Mouse (Mus musculus): ENCODE data around the gene Gorab. TPM values are rescaled to one million over a fixed set of nuclear protein-coding genes. Genes with fewer than 3 reads are reported as not detected.

The Gorab gene
- 21.6 and 22.7 TPM in 2 replicates for polyA plus RNA-seq (2015; fragmentation: Nextera tagmentation; extraction: Ambion mirVana)

DNA sequence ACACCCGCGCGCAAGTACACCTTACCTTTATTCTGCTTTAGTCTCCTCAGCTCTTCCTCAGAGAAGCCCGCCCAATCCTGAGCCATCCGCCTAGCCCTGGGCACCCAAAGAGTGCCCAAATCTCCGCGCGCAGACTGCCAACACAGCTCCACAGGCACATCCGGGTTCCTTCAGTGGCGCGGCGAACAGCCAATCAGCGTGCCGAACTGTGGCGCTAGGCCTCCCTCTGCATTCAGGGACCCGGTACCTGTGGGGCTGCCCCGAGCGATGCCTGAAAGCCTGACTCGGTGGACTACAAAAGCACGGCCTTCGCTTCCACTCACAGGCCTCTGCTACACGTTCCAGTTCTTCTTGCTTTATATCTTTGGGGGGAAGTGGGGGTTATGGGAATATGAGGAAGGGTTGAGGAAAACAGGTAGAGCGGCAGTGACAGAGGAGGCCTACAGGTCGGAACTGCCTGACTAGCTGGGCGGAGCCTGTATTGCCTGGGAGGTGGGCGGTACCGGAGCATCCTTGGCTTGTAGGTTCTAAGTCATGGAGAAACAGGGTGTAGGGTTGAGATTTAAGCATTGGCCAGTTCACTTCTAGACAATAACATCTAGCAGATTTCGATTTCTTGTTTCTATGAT, at the start of gene Gorab:
Gene Gorab, minus strand, starts transcription at position 172 of the 629 bp plus-strand sequence.
- H3K9ac ChIP-seq = peak within 1 kb of the TSS; percentile 70
- no peaks in the 10 kb centered on the region for H3K36me3 ChIP-seq
- peak within 1 kb of the TSS; percentile 83 for H3K27ac ChIP-seq
- H3K4me2 ChIP-seq = peak within 1 kb of the TSS; percentile 72
- under 1% methylated on average over 28 of the region's 28 CpGs for WGBS
- peak within 1 kb of the TSS; percentile 83 for H3K4me3 ChIP-seq
- peaks cover 18% of the 10 kb centered on the region for H3K4me1 ChIP-seq
- H3K9me3 ChIP-seq = no peaks in the 10 kb centered on the region
- H3K27me3 ChIP-seq = no peaks in the 10 kb centered on the region
- ATAC-seq (ENCODE audit: borderline replicate concordance, extremely low read depth, low FRiP score, low TSS enrichment) = peak; percentile 100

DNA sequence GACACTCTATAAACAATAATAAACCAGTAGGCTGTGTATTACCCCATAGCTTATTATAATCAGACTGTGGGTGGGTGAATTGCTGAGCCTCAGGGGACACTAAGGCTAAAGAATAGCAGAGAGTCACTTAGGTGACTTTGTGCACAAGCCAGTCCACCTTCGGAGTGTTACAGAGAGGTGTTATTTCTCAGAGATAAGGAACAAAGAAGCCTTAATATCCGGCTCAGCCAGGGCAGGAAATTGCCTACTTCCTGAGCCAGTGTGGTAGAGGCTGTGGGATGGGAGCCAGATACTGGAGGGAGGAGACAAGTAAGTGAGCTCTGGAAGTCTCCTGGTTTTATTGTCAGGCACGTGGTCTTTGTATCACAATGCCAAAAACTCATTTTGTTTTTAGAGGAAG, 40.4 kb upstream of the Gorab start:
- peak; percentile 59; the same call in 1 of the 2 replicates for ATAC-seq (ENCODE audit: borderline replicate concordance, extremely low read depth, low FRiP score, low TSS enrichment)
- 3% methylated on average over 3 of the region's 3 CpGs for WGBS

GRCm38 (mm10) chr1:163439002-163439401, 35.5 kb upstream of the Gorab start:
- Histone ChIP-seq H3K36me3 (no peaks in the 10 kb centered on the region), H3K9ac (no peak overlapping the region), H3K9me3 (no peaks in the 10 kb centered on the region), H3K4me2 (no peak overlapping the region), H3K4me1 (0 out of 2 replicates have a peak, but pooled peaks cover 4% of the 10 kb centered on the region), H3K27me3 (no peaks in the 10 kb centered on the region), H3K4me3 (no peak overlapping the region), H3K27ac (no peak overlapping the region)
- 57% methylated on average over 2 of the region's 2 CpGs for WGBS
- no peak for ATAC-seq (ENCODE audit: borderline replicate concordance, extremely low read depth, low FRiP score, low TSS enrichment)

More for the DNA sequence above, 40.4 kb upstream of the Gorab start:
- H3K4me2 ChIP-seq = no peak overlapping the region
- no peaks in the 10 kb centered on the region for H3K27me3 ChIP-seq
- no peak overlapping the region for H3K27ac ChIP-seq
- no peaks in the 10 kb centered on the region for H3K9me3 ChIP-seq
- H3K9ac ChIP-seq = no peak overlapping the region
- H3K4me1 ChIP-seq = 0 out of 2 replicates have a peak, but pooled peaks cover 5% of the 10 kb centered on the region
- H3K4me3 ChIP-seq = no peak overlapping the region
- no peaks in the 10 kb centered on the region for H3K36me3 ChIP-seq

DNA sequence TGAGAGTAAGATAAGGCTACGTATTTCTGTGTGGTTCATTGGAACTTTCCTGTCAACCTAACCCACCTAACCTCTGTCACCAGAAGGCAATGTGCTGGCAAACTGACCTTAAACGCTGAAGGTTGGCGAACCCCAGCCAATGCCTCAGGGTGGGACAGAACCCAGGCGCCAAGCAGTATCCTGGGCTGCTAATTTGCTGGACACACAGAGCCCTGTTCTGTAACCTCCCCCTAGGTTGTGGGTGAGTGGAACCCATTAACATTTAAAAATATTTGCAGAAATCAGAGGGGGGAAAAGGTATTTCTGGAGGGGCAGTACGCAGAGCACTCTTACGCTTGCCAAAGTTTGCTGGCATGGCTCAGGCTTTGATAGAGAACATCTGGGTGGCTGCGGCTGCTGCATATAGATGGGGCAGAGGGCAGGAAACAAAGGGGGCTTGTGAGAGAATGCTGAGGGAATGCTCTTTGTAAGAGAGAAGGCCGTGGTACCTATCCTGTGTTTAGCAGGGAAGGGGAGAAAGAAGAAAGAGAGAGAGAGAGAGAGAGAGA, 20.1 kb upstream of the Gorab start:
- Histone ChIP-seq H3K9me3 (no peaks in the 10 kb centered on the region), H3K27me3 (no peaks in the 10 kb centered on the region), H3K4me2 (no peak overlapping the region), H3K4me3 (no peak overlapping the region), H3K9ac (no peak overlapping the region), H3K4me1 (no peaks in the 10 kb centered on the region), H3K27ac (no peak overlapping the region), H3K36me3 (no peaks in the 10 kb centered on the region)
- 27% methylated on average over 8 of the region's 8 CpGs for WGBS
- no peak for ATAC-seq (ENCODE audit: borderline replicate concordance, extremely low read depth, low FRiP score, low TSS enrichment)

DNA sequence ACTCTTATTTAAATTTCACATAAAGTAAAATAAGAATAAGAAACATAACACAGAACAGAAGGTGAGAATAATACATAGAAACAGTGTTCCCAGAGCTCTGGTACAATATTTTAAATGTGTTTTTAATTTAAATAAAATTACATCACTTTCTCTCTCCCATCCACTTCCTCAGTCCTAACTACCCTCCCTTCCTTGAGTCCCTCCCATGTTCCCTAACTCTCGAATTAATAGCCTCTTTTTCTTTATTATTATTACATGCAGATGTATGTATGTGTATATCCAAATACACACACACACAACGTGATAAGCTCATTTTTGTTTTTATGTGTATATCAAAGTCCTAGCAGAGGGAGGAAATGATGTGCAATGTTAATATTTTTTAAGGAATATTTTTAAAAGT, 13.7 kb upstream of the Gorab start:
- H3K9me3 ChIP-seq = no peaks in the 10 kb centered on the region
- 44% methylated on average over 2 of the region's 2 CpGs for WGBS
- no peak overlapping the region for H3K27ac ChIP-seq
- H3K4me1 ChIP-seq = no peaks in the 10 kb centered on the region
- H3K9ac ChIP-seq = no peak overlapping the region
- H3K27me3 ChIP-seq = no peaks in the 10 kb centered on the region
- H3K4me3 ChIP-seq = no peak overlapping the region
- ATAC-seq (ENCODE audit: borderline replicate concordance, extremely low read depth, low FRiP score, low TSS enrichment) = no peak
- H3K4me2 ChIP-seq = no peak overlapping the region
- H3K36me3 ChIP-seq = no peaks in the 10 kb centered on the region

DNA sequence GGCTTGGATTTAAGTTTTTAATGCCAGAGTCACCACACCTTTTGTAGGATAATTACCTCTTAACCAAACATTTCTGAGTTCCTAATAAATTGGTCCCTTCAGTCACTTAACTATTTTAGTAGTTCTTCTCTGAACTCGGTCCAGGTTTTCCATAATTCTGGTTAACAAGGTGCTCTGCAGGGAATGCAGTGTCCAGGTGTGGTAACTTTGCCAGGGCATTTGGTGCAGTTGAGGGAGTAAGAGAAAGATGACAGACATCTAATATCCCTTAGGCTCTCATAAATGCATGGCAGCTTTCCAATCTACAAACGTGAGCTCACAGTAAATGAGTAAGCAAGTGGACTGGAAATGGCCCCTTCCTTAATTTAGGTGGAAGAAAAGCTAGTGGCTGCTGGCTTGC, 10.7 kb upstream of the Gorab start:
- no peak for ATAC-seq (ENCODE audit: borderline replicate concordance, extremely low read depth, low FRiP score, low TSS enrichment)
- WGBS = 57% methylated on average over 2 of the region's 2 CpGs
- Histone ChIP-seq H3K4me2 (no peak overlapping the region), H3K4me3 (no peak overlapping the region), H3K27me3 (no peaks in the 10 kb centered on the region), H3K36me3 (no peaks in the 10 kb centered on the region), H3K4me1 (no peaks in the 10 kb centered on the region), H3K27ac (no peak overlapping the region), H3K9me3 (no peaks in the 10 kb centered on the region), H3K9ac (no peak overlapping the region)

DNA sequence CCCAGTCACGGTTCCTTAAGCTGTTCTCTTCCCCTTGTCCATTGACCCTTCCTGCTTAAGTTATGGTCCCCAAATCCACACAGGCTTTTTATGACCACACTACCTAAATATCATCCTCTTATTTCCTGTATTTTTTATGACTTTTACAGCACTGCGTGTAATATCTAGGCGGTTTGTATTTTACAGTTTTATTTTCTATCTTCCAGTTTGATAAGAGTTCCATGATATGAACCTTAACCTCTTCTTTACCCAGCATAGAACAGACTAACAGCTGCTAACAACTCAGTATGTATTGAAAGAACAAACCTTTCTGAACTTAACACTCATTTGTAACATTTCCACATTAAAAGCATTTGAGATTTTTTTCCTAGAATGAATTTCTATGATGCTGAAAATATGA, 2.7 kb upstream of the Gorab start:
- H3K36me3 ChIP-seq = no peaks in the 10 kb centered on the region
- no peak overlapping the region for H3K27ac ChIP-seq
- peaks cover 13% of the 10 kb centered on the region for H3K4me1 ChIP-seq
- H3K9ac ChIP-seq = no peak overlapping the region
- no peak for ATAC-seq (ENCODE audit: borderline replicate concordance, extremely low read depth, low FRiP score, low TSS enrichment)
- no peak overlapping the region for H3K4me2 ChIP-seq
- 73% methylated on average over 3 of the region's 3 CpGs for WGBS
- no peak overlapping the region for H3K4me3 ChIP-seq
- no peaks in the 10 kb centered on the region for H3K9me3 ChIP-seq
- no peaks in the 10 kb centered on the region for H3K27me3 ChIP-seq

DNA sequence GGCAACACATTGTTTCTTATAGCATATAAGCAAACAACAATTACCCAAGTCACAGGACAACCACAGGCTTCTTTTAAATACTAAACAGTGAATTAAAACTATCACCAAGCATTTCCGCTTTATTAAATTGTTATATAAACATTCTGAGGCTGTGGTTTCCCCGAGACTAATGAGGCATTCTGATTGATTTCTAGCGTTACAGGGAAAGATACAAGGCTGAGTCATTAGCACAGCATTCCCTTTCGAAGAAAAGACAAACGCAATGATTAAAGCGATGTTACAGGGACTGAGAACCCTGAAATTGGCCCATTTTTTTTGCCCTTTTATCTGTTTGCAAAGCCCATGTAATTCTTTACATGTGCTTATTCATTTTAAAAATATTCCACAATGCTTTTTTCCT, 12.1 kb downstream of the Gorab start:
- no peak overlapping the region for H3K9ac ChIP-seq
- no peak overlapping the region for H3K4me3 ChIP-seq
- H3K27me3 ChIP-seq = no peaks in the 10 kb centered on the region
- no peak overlapping the region for H3K4me2 ChIP-seq
- H3K4me1 ChIP-seq = no peaks in the 10 kb centered on the region
- no peak overlapping the region for H3K27ac ChIP-seq
- 58% methylated on average over 6 of the region's 6 CpGs for WGBS
- H3K9me3 ChIP-seq = no peaks in the 10 kb centered on the region
- H3K36me3 ChIP-seq = peaks cover 35% of the 10 kb centered on the region
- no peak for ATAC-seq (ENCODE audit: borderline replicate concordance, extremely low read depth, low FRiP score, low TSS enrichment)

GRCm38 (mm10) chr1:163390044-163390443, 13.4 kb downstream of the Gorab start:
- Histone ChIP-seq H3K9ac (no peak overlapping the region), H3K36me3 (peaks cover 43% of the 10 kb centered on the region), H3K27me3 (no peaks in the 10 kb centered on the region), H3K27ac (no peak overlapping the region), H3K9me3 (no peaks in the 10 kb centered on the region), H3K4me2 (no peak overlapping the region), H3K4me1 (no peaks in the 10 kb centered on the region), H3K4me3 (no peak overlapping the region)
- 79% methylated on average over 4 of the region's 4 CpGs for WGBS
- no peak for ATAC-seq (ENCODE audit: borderline replicate concordance, extremely low read depth, low FRiP score, low TSS enrichment)

GRCm38 (mm10) chr1:163386196-163386595, 17.3 kb downstream of the Gorab start:
- H3K27ac ChIP-seq = no peak overlapping the region
- H3K9ac ChIP-seq = no peak overlapping the region
- no peaks in the 10 kb centered on the region for H3K9me3 ChIP-seq
- no peak overlapping the region for H3K4me2 ChIP-seq
- no peak for ATAC-seq (ENCODE audit: borderline replicate concordance, extremely low read depth, low FRiP score, low TSS enrichment)
- 76% methylated on average over 9 of the region's 9 CpGs for WGBS
- H3K4me1 ChIP-seq = no peaks in the 10 kb centered on the region
- H3K36me3 ChIP-seq = peaks cover 27% of the 10 kb centered on the region
- no peaks in the 10 kb centered on the region for H3K27me3 ChIP-seq
- H3K4me3 ChIP-seq = no peak overlapping the region

DNA sequence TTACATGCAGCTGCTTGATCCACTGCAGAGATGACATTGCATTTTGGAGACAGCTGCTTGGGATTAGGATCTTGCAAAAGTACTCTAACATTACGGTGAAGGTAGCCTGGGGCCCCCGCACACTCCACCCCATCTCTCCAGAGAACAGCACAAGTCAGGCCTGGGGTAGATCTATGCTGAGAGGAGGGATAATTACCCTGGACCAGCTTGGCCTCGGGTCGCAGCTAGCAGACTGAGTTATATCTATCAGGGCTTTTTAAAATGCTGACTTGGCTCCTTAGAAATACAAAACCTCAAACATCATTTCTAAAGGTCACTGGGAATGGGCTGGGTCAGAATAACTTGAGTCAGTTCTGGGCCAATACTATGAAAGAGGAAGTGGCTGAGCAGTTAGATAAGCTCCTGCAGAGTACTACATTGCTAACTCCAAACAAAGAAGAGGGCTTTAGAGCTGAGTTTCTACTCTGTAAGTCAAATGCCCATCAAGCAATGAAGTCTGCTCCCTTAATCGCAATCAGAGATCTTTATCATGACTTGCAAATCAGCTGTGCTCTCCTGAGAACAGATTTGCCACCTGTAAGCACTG, 19.9 kb downstream of the Gorab start:
- no peaks in the 10 kb centered on the region for H3K9me3 ChIP-seq
- H3K27me3 ChIP-seq = no peaks in the 10 kb centered on the region
- H3K27ac ChIP-seq = no peak overlapping the region
- no peak overlapping the region for H3K9ac ChIP-seq
- no peak overlapping the region for H3K4me3 ChIP-seq
- 0 out of 2 replicates have a peak, but pooled peaks cover 9% of the 10 kb centered on the region for H3K4me1 ChIP-seq
- H3K4me2 ChIP-seq = no peak overlapping the region
- peaks cover 24% of the 10 kb centered on the region for H3K36me3 ChIP-seq
- no peak for ATAC-seq (ENCODE audit: borderline replicate concordance, extremely low read depth, low FRiP score, low TSS enrichment)
- WGBS = 71% methylated on average over 5 of the region's 5 CpGs

- 86% methylated on average over 10 of the region's 10 CpGs for WGBS
- Histone ChIP-seq H3K27ac (no peak overlapping the region), H3K4me2 (no peak overlapping the region), H3K36me3 (peaks cover 18% of the 10 kb centered on the region; the same call in 1 of the 2 replicates), H3K4me3 (no peak overlapping the region), H3K9ac (no peak overlapping the region), H3K9me3 (no peaks in the 10 kb centered on the region), H3K27me3 (no peaks in the 10 kb centered on the region), H3K4me1 (0 out of 2 replicates have a peak, but pooled peaks cover 12% of the 10 kb centered on the region)
- no peak for ATAC-seq (ENCODE audit: borderline replicate concordance, extremely low read depth, low FRiP score, low TSS enrichment)
These were observed 21.3 kb downstream of the Gorab start for GRCm38 (mm10) chr1:163382048-163382719.
